Mouse (Mus musculus) embryonic facial prominence, embryonic 14.5 days (tissue): Measurements from ENCODE around the gene Tnfrsf13c. TPM values are rescaled to one million over a fixed set of nuclear protein-coding genes. Genes with fewer than 3 reads are reported as not detected.

Experiments
- ATAC-seq: fragments of 200-750 bp; cut with Nextera tagmentation; 2 replicates; pipeline ENCODE4 v1.8.0; 2017; ENCODE audit warnings: low read depth, moderate number of reproducible peaks, moderate TSS enrichment
- DNase-seq: peaks from one replicate; pipeline ENCODE4 v3.0.0-alpha.2; 2015; ENCODE audit warnings: low spot score
- H3K27ac ChIP-seq: fragments of 300-500 bp; sonication (generic); replicated peaks from 2 replicates; pipeline ENCODE4 v1.5.1; 2014; ENCODE audit warnings: low read depth, mild to moderate bottlenecking, low read length, moderate library complexity
- H3K27me3 ChIP-seq: fragments of 300-500 bp; sonication (generic); replicated peaks from 2 replicates; pipeline ENCODE4 v1.6.1; 2014; ENCODE audit warnings: low read length; ENCODE audit not compliant: control insufficient read depth, insufficient read depth
- H3K36me3 ChIP-seq: fragments of 300-500 bp; sonication (generic); 2 replicates; pipeline ENCODE4 v1.6.1; 2014; ENCODE audit warnings: low read length, mixed read lengths; ENCODE audit not compliant: control insufficient read depth, insufficient read depth
- H3K4me1 ChIP-seq: fragments of 300-500 bp; sonication (generic); 2 replicates; pipeline ENCODE4 v1.6.1; 2014; ENCODE audit warnings: antibody characterized with exemption, low read length; ENCODE audit not compliant: control insufficient read depth, insufficient read depth
- H3K4me2 ChIP-seq: fragments of 300-500 bp; sonication (generic); 2 replicates; pipeline ENCODE4 v1.6.1; 2014; ENCODE audit warnings: low read depth, mild to moderate bottlenecking, low read length, moderate library complexity, mixed read lengths
- H3K4me3 ChIP-seq: fragments of 300-500 bp; sonication (generic); 2 replicates; pipeline ENCODE4 v1.5.1; 2014; ENCODE audit warnings: low read depth, mild to moderate bottlenecking, low read length
- H3K9ac ChIP-seq: fragments of 300-500 bp; sonication (generic); 2 replicates; pipeline ENCODE4 v1.6.1; 2014; ENCODE audit warnings: low read depth, mild to moderate bottlenecking, low read length, moderate library complexity, mixed read lengths
- H3K9me3 ChIP-seq: fragments of 300-500 bp; sonication (generic); 2 replicates; pipeline ENCODE4 v1.6.1; 2016; ENCODE audit warnings: low read length; ENCODE audit not compliant: control insufficient read depth
- WGBS: fragments of 180-500 bp; shearing (Covaris S2); extraction: QIAGEN DNeasy Blood & Tissue Kit; methylation state at CpG from one replicate; pipeline ENCODE4 v1.1.7; 2014; 5-methylcytosine and 5-hydroxymethylcytosine counted together
- polyA plus RNA-seq: library from polyadenylated mRNA; unstranded; fragments of >200 nt; fragmentation: Nextera tagmentation; extraction: Ambion mirVana; gene quantifications from 2 replicates; pipeline ENCODE4 v1.2.1, GENCODE M21; 2014

Gene Tnfrsf13c
- polyA plus RNA-seq, 1 experiment from 2014 or later: 0.40 TPM

DNA sequence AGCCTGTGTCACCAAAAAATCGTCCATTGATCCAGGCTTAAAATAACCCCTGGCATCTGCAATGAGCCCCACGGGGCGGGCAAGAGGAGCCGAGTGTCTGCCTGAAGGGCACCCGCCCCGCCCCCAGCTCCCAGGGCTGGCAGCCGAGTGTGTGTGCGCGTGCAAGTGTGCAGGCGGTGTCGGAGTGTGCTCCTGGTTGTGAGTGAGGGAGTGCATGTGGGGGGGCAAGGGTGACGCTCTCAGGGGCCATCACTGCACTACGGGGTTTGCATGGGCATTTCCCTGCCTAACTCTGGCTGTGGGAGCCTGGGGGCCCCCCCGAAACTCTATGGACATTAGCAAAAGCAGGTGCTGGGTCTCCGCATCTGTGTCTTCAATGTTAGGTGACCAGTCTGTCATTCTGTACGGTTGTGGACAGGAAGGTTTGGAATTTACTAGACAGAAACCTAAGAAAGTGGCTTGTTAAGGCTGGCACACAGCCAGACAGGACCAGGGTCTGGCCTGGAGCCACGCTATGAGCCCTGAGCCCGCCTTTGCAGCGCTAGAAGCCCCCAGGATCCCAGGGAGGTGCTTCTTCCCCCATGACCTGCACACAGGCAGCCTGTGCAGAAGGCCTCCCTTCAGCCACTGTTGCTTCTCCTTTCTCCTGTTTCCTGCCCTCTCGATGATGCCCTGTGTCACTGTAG is 7.9 kb downstream of the Tnfrsf13c start:
- no peak for DNase-seq
- H3K36me3 ChIP-seq: no peaks in the 10 kb centered on the region
- no peak overlapping the region for H3K9ac ChIP-seq
- 42% methylated on average over 20 of the region's 20 CpGs for WGBS
- H3K27ac ChIP-seq: no peak overlapping the region
- H3K4me2 ChIP-seq: no peak overlapping the region
- H3K4me3 ChIP-seq: no peak overlapping the region
- 0 out of 2 replicates have a peak, but pooled peaks cover 6% of the 10 kb centered on the region for H3K4me1 ChIP-seq
- peaks cover 58% of the 10 kb centered on the region for H3K27me3 ChIP-seq
- no peak for ATAC-seq
- no peaks in the 10 kb centered on the region for H3K9me3 ChIP-seq

GRCm38 (mm10) chr15:82215332-82216046 is 8.7 kb downstream of the Tnfrsf13c start:
- no peak overlapping the region for H3K9ac ChIP-seq
- 27% methylated on average over 11 of the region's 11 CpGs for WGBS

GRCm38 (mm10) chr15:82213222-82213621 is 10.9 kb downstream of the Tnfrsf13c start:
- Histone ChIP-seq H3K4me1 (0 out of 2 replicates have a peak, but pooled peaks cover 6% of the 10 kb centered on the region), H3K27me3 (peaks cover 87% of the 10 kb centered on the region), H3K4me2 (peak overlapping the region; percentile 85; the same call in 1 of the 2 replicates), H3K9ac (no peak overlapping the region), H3K27ac (no peak overlapping the region), H3K9me3 (no peaks in the 10 kb centered on the region), H3K4me3 (no peak overlapping the region), H3K36me3 (no peaks in the 10 kb centered on the region)
- no peak for DNase-seq
- ATAC-seq: no peak
- 25% methylated on average over 4 of the region's 4 CpGs for WGBS

More at GRCm38 (mm10) chr15:82215332-82216046, 8.7 kb downstream of the Tnfrsf13c start:
- Histone ChIP-seq H3K4me3 (no peak overlapping the region), H3K4me1 (0 out of 2 replicates have a peak, but pooled peaks cover 6% of the 10 kb centered on the region), H3K36me3 (no peaks in the 10 kb centered on the region), H3K27ac (no peak overlapping the region), H3K4me2 (no peak overlapping the region), H3K9me3 (no peaks in the 10 kb centered on the region), H3K27me3 (peaks cover 66% of the 10 kb centered on the region)
- no peak for DNase-seq
- no peak for ATAC-seq

DNA sequence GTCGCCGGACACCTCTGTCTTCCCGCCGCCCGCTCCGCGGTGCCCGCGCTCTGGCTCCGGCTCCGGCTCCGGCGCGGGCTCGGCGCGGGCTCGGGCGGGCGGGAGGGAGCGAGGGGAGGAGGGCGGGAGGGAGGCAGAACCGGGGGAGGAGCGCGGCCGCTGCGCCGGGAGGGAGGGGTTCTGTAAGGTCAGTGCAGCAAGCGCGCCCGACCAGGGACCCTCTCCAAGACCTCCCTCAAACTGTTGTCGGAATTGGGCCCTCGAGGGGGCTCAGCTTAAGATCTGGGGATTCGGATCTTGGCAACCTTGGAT is 11.5 kb downstream of the Tnfrsf13c start, which contains the start of gene Shisa8:
Gene Shisa8 (minus strand): TSS at position 64 of the 312 bp plus-strand sequence.
- WGBS: under 1% methylated on average over 18 of the region's 34 CpGs
- peaks cover 93% of the 10 kb centered on the region for H3K27me3 ChIP-seq
- 0 out of 2 replicates have a peak, but pooled peaks cover 6% of the 10 kb centered on the region for H3K4me1 ChIP-seq
- H3K9me3 ChIP-seq: no peaks in the 10 kb centered on the region
- peak within 1 kb of the TSS; percentile 51 for H3K4me3 ChIP-seq
- DNase-seq (no peak), ATAC-seq (no peak)
- H3K36me3 ChIP-seq: no peaks in the 10 kb centered on the region
- peak within 1 kb of the TSS; percentile 58 for H3K9ac ChIP-seq
- peak within 1 kb of the TSS; percentile 85 for H3K4me2 ChIP-seq
- no peak within 1 kb of the TSS for H3K27ac ChIP-seq

GRCm38 (mm10) chr15:82211911-82212751 is 12.0 kb downstream of the Tnfrsf13c start:
- ATAC-seq: peak; percentile 42

GRCm38 (mm10) chr15:82211281-82211680 is 12.9 kb downstream of the Tnfrsf13c start:
- ATAC-seq (no peak), DNase-seq (no peak)
- Histone ChIP-seq H3K36me3 (0 out of 2 replicates have a peak, but pooled peaks cover 2% of the 10 kb centered on the region), H3K9me3 (no peaks in the 10 kb centered on the region), H3K27ac (no peak overlapping the region), H3K9ac (no peak overlapping the region), H3K4me2 (peak overlapping the region; percentile 85), H3K4me3 (peak overlapping the region; percentile 51; the same call in 1 of the 2 replicates), H3K4me1 (0 out of 2 replicates have a peak, but pooled peaks cover 5% of the 10 kb centered on the region), H3K27me3 (peaks cover 97% of the 10 kb centered on the region)
- 1% methylated on average over 8 of the region's 11 CpGs for WGBS

More at GRCm38 (mm10) chr15:82211911-82212751, 12.0 kb downstream of the Tnfrsf13c start:
- Histone ChIP-seq H3K27ac (no peak overlapping the region), H3K4me2 (peak overlapping the region; percentile 85), H3K27me3 (peaks cover 97% of the 10 kb centered on the region), H3K36me3 (no peaks in the 10 kb centered on the region), H3K4me1 (0 out of 2 replicates have a peak, but pooled peaks cover 6% of the 10 kb centered on the region), H3K9ac (peak overlapping the region; percentile 58), H3K9me3 (no peaks in the 10 kb centered on the region), H3K4me3 (peak overlapping the region; percentile 51)
- under 1% methylated on average over 59 of the region's 112 CpGs for WGBS
- DNase-seq: no peak

GRCm38 (mm10) chr15:82210801-82211200 is 13.4 kb downstream of the Tnfrsf13c start:
- ATAC-seq (no peak), DNase-seq (no peak)
- Histone ChIP-seq H3K36me3 (peaks cover 7% of the 10 kb centered on the region), H3K27me3 (peaks cover 97% of the 10 kb centered on the region), H3K4me1 (0 out of 2 replicates have a peak, but pooled peaks cover 3% of the 10 kb centered on the region), H3K4me3 (no peak overlapping the region), H3K4me2 (no peak overlapping the region), H3K9ac (no peak overlapping the region), H3K9me3 (no peaks in the 10 kb centered on the region), H3K27ac (no peak overlapping the region)
- WGBS: 50% methylated on average over 1 of the region's 1 CpGs
